1 mouse cellular context compared by ENCODE assay signal in genomic region chr1:151457087-151457486, GRCm38 (mm10).
TF ChIP-seq lines count a peak whose summit lies in the region.

No protein-coding gene starts in this region.

TF ChIP-seq in MEL, 35 proteins besides CTCF, POLR2A, EP300 and RAD21 (continued from another document):
- TF ChIP-seq MAFK (IDR thresholded peaks at IDR 0.05; ENCODE audit: borderline replicate concordance, low read depth, low read length) = no peak
TF ChIP-seq in MEL: peak in this region for 8.
